Mouse (Mus musculus) heart, adult 2 months (tissue): ENCODE measurements around the gene Pitpnb.

Experiments
- CTCF ChIP-seq: fragments of 200-600 bp; IDR thresholded peaks from 2 replicates; pipeline ENCODE4 v1.8.1; 2022; ENCODE audit warnings: antibody characterized with exemption, mild to moderate bottlenecking, moderate library complexity
- EP300 ChIP-seq: fragments of 200-500 bp; IDR thresholded peaks from 2 replicates; pipeline ENCODE4 v1.6.1; 2011; ENCODE audit warnings: low read depth, low read length, control low read depth; ENCODE audit not compliant: insufficient read depth
- POLR2A ChIP-seq: fragments of 200-500 bp; IDR thresholded peaks from 2 replicates; pipeline ENCODE4 v1.6.1; 2011; ENCODE audit warnings: mild to moderate bottlenecking, low read depth, low read length, control low read depth; ENCODE audit not compliant: insufficient read depth

- TF ChIP-seq CTCF (peak; percentile 44), POLR2A (peak; percentile 85), EP300 (0 out of 2 replicates have a peak, but pooled peaks have one; percentile 14)
Observed at GRCm38 (mm10) chr5:111416591-111417374, 86.2 kb downstream of the Pitpnb start, which contains the start of gene Mn1.
